Mouse (Mus musculus) heart, adult 2 months (tissue): ENCODE measurements around the gene Tmem269.

Experiments used
- CTCF ChIP-seq: fragments of 200-600 bp; IDR thresholded peaks from 2 replicates; pipeline ENCODE4 v1.8.1; 2022; ENCODE audit warnings: antibody characterized with exemption, mild to moderate bottlenecking, moderate library complexity
- POLR2A ChIP-seq: fragments of 200-500 bp; IDR thresholded peaks from 2 replicates; pipeline ENCODE4 v1.6.1; 2011; ENCODE audit warnings: mild to moderate bottlenecking, low read depth, low read length, control low read depth; ENCODE audit not compliant: insufficient read depth

GRCm38 (mm10) chr4:119233256-119233901, 15.4 kb upstream of the Tmem269 start:
- TF ChIP-seq CTCF (peak; percentile 43), POLR2A (0 out of 2 replicates have a peak, but pooled peaks have one; percentile 39)
